Mouse (Mus musculus): ENCODE data around the gene Pmf1.

- no peak for TF ChIP-seq CTCF (IDR thresholded peaks at IDR 0.05; ENCODE audit: extremely low read depth, insufficient read depth, low read length)
- no peak for TF ChIP-seq POLR2A (IDR thresholded peaks at IDR 0.05; ENCODE audit: extremely low read depth, insufficient read depth, low read length)
These were observed 16.3 kb downstream of the Pmf1 start for GRCm38 (mm10) chr3:88393776-88394375.

Data from cortical plate, adult 2 months (tissue).